Mouse (Mus musculus) MEL-GATA-1-ER (cell line): ENCODE results near the gene Hdac4.

ENCODE experiments used
- DNase-seq: peaks from one replicate; pipeline ENCODE4 v3.0.0-alpha.2; 2012; ENCODE audit warnings: low read depth; ENCODE audit errors: extremely low read depth

Gene Hdac4

DNA sequence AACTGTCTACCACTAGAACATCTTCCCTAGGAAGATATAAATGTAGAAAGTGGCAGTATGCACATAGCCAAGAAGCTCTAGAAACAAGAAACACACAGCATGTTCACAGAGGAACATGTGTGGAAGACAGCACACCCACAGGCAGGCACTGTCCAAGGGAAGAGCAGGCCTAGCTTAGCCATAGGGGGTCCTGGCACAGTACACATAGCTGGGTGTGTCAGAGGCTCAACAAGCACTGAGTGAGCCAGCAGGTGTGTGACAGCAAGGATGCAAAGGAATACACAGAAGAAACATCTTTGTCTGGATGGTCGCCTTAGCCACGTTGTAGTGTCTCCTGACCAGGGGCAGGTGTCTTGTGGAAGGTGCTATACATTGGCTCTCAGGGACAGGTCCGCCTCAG lies 132.2 kb downstream of the Hdac4 start:
- no peak for DNase-seq

DNA sequence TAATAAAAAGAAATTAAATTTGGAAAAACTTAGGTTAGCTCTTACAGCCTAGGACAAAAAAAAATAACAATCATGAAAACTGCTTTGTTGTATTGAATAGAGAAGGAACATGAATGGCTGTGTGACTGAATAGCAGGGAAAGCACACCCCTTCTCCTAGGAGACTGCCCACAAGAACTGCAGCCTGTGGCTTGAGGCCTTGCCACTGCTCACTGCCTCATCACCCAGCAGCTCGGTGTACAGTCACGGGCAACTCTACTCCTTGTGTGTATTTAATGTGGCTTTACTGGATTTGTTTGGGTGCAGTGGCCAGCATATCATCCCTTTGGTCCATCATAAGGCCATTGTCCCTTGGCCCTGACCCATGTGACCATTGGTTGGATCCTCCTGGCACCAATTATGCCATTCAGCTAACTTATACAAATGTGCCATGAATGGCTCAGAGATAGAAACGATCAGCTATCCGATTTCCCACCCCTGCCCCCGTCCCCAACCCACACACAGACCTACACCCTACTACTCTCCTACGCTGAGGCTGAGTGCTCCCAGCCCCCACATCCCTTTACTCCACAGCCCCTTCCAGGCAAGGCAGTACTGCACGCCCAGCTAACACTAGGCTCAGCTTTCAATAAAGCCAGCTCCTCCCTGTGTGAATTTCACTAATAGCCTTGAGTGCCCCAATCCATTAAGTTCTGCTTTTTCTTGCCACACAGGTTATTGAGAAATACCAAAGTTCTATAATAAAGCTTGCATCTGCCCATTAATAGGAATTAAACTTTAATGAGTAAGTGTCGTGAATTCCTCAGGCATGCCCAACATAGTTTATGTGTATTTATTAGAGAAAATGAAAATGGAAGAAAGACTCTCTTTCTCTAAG lies 134.1 kb downstream of the Hdac4 start:
- no peak for DNase-seq

DNA sequence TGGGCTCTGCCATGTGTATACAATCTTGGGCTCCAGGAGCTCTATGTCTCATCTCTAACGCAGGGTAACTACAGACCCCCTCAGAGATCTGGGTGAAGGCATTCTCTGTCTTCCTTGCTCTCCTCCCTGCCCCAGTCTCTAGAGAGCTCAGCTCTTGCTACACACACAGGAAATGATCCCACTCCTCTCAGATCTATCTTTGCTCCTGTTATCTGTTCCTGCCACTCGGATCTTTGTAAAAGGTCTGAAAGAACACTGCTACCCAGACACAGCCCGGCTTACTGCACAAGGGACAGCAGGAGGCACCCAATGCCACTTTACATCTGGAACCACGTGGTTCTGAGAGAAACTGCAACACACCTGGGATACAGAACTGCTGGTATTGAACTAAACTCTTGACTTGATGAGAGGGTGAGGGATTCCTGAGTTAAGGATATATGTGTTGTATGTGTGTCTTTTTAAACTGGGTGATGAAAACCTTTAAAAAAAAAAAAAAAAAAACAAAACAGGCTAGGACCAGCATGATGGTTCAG lies 134.9 kb downstream of the Hdac4 start:
- no peak for DNase-seq

DNA sequence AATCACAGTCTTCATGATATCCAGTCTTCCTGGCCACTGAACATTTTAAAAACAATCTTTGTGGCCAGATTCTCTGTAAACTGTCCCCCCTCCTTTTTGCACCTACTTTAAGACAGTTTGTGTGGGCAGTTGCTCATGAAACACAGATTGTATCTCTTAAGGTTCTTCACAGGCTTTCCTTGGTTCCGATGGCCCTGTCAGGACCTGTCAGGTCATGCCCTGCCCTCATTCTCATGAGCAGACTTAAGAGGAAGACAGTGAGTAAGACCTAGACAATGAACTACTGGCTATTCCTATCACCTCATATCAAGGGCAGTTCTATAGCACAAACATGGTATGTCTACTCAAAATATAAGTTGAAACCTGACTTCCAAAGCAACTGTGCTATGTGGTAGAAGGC lies 135.9 kb downstream of the Hdac4 start:
- no peak for DNase-seq

DNA sequence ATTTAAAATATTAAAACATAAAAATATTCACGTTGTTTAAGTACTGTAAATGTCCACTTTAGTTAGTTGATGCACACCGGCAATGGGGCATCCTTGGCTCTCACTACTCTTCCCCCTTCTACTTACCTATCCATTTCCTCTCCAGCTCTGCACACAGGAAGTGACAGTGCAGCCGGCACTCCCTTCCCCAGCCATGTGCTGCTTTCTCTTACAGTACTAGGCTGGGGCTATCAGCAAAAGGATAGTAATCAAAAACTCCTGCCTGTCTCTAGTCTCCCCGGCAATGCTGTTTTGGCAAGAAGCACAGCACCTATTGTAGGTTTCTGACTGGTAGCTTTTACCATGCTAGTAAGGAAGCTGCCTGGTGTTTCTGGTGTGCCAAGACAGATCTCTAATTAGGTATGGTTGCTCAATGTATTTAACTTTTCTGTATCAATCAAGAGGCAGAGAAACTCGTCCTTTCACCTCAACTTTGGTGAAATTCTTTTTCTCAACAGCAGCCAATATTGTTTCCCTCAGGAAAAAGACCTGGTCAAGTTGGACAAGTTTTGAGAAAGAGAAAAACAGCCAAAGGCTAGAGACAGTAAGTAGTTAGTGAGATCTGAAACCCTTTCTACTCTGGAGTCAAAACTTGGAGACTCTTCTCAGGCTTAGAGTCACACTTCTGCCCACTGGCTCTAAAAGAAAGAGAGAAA lies 136.6 kb downstream of the Hdac4 start:
- no peak for DNase-seq

DNA sequence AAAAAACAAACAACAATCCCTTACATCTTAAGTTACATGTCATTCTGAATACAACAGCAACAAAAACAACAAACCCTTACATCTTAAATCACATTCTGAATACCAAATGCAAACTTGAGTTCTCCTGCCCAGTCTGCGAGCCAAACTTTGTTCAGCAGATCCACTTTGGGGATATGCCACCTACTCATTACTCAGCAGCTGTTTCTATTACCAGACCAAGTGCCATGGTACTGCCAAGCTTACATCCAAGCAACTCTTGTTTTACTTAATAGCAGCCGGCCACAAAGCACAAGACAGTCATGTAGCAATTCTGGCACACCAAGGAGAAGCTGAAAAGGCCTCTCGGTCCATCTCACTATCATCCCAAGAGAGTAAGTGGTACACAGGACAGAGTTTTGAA lies 138.4 kb downstream of the Hdac4 start:
- no peak for DNase-seq

DNA sequence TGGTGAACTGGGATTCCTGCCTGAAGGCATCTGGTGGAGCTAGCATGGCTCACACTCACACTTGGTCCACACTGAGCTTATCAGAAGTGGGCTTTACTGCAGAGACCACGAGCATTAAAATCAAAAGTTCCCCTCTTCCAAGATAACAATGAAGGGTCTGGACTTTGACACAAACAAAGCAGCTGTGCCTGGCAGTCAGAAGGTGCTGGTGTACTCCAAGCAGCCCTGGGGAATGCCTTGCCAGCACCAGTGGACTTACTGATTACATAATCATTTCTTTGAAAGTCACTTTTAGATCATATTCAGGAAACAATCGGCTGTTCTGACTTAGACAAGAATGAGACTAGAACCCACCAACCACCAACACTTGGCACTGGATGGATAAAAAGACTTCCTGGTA lies 140.3 kb downstream of the Hdac4 start:
- DNase-seq = no peak

DNA sequence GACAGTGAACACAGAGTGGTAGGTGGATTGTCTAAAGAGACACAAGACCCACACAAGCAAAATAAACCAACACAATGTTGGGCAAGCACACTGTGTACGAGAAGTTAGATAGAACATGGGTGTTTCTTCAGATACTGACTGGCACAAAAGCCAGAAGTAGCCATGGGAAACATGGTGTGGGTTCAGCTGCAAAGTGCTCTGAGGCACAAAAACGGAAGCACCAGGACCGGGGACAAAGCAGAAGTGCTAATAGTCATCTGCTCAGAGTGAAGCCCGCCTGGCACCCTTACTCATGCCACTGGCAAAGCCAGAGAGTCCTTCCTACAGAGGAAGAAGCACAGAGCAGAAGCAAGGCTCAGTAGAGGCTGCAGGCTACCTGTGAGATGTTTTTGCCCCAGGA lies 143.3 kb downstream of the Hdac4 start:
- no peak for DNase-seq

DNA sequence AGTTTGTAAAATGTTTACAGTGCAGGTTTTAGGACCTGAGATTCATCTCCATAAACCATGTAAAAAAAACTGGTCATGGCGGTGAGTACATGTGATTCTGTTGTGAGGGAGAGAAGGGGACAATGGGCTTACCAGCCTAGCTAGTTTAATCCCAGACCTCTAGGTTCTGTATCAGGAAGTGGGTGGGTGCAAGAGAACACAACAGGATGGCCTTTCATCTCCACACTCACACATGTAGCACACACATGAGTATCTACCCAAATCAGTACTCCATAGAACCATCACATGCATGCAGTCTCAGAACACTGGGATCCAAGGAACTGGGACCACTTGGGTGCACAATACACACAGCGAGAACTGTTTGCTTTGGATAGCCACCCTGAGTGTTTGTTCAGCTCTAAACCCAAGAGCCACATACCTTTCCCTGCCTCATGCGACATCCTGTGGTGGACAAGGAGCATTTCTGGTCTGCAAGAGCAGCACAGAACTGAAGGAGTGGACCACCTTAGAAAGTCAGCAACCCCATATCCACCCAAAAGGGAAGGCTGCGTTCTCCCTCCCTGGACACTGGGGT lies 143.9 kb downstream of the Hdac4 start:
- no peak for DNase-seq

DNA sequence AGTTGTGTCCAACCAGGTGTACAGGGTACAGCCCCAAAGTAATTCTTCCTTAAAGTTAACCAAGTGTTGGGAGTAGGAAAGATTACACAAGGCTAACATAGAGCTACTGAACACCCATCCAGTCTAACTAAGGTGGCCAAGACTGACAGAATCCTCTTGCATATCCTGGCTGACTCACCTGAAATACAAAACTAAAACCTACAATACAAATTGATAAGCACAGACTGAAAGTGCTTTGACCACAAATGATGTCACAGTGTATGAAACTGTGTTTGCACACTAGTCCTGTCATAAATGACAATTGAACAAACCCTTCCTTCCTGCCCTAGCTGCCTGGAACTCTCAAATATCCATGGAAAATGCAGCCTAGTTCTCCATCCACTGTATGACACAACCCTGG lies 144.5 kb downstream of the Hdac4 start:
- no peak for DNase-seq

DNA sequence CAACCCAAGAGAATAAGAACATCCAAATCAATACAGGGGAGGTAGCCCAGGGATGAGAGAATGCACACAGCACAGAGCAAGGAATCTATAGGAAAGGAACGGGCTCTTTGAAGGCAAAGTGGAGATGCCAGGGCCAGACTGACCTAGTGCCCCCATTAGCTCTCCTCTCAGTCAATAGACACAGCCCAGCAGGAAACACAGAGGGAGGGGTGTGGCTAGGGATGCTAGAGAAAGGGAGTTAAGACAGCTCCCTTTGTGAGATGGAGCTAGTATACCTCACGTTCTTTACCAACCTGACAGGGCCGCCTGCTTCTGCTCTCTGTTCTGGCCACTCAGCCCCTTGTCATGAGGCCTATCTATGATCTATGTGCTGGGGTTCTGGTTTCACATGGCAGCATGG lies 144.9 kb downstream of the Hdac4 start:
- DNase-seq = no peak

DNA sequence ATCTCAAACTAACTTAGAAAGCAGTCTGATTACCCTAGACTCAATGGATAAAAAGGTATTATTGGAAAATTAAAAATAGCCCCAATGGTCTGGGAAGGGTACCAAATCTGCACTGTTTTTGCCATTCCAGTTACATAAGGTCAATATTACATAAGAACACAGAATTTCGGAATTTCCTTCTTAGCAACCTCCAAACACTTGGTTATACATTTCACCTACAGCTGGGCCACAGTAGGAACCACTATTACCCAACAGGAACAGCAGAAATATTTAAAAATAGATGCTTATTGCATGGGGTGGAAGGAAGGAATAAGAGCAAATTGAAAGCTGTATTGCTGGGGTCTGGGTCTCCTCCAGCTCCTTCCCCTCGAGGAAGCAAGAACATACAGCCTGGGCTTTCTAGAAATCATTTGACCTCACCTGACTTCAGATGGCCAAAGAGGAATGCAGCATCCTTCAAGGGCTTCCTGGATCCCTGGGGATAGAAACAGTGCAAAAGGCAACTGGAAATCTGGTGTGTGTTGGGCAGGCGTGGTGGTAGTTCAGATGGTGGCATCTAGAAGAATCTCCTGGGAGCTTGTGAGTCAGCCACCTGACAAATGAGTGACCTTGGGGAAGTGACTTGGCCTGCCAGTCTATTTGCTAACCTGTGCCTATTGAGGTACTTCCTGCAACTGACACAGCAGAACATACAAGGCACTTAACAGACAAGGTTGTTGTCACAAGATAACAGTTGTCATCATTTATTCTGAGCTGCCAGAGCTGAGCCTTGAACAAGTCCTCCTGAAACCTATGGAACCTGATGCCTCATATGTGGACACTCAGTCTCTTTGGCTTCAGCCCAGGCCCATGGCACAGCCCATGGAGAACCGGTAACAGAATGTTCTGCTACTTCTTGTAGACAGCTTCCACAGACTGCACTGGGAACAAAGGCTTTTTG lies 146.8 kb downstream of the Hdac4 start:
- DNase-seq = no peak

DNA sequence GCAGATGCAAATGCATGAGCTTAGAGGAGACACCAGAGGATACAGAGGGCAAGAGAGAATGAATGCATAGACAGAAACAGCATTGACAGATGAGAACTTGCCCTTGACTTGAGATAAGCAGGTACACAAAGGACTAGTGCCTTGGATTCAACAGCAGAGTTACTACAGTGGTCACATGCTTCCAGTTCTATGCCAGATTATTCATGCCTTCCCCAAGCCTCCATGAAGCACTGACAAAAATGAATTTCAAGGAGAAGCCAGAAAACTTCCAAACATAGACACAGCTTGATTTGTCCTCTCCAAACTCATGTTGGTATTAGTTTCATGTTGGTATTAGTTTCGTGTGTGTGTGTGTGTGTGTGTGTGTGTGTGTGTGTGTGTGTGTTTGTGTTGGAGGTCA lies 149.8 kb downstream of the Hdac4 start:
- no peak for DNase-seq

DNA sequence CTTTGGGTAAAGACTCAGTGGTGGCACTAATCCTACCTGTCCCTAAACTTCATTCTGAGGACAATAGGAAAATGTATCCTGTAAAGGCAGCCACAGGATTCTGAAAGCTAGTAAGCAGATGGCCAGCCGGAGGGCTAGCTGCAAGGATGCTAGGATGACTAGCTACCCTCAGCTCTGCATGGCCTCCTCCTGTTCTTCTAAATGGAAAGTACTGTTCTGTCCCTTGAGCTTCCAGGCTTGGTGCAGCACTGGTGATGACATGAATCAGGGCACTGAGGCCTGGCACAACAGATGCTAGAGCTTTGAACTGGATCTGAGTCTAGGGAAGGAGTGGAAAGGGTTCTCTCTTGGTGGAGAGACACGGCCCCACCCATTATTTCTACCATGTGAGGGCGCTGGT lies 150.6 kb downstream of the Hdac4 start:
- no peak for DNase-seq

DNA sequence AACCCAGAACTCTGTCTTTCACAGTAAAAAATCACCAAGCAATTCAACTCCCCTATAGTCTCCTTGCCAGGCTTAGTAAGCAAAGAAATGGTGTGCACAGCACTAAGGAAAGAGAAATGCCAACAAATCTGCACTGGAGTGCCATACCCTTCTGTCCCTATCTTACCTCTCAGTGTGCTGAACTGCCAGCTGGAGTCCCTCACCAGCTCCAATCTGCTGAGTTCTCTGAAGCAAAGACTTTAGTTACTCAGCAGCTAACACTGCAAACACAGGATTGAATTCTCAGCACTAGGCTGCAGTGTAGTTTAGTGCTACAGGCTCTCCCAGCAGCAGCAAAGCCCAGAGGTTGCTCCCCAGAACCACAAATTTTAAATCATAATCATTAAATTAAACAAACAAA lies 151.5 kb downstream of the Hdac4 start:
- no peak for DNase-seq

DNA sequence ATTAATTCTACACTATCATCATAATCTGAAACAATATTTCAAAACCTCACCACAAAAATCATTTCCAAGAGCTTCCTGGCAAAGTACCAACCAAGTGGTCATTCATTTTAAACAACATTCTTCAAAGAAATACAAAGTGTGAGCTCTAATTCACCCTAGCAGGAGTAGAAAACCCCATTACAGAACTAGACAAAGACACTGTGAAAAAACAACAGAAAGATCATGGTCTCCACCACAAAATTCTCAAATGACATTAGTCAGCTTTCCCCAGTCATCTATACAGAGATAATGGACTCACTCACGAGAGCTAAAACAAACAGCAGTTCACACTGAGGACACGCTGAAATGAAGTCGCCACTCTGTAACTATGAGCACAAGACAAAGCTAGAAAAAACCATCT lies 153.4 kb downstream of the Hdac4 start:
- no peak for DNase-seq

DNA sequence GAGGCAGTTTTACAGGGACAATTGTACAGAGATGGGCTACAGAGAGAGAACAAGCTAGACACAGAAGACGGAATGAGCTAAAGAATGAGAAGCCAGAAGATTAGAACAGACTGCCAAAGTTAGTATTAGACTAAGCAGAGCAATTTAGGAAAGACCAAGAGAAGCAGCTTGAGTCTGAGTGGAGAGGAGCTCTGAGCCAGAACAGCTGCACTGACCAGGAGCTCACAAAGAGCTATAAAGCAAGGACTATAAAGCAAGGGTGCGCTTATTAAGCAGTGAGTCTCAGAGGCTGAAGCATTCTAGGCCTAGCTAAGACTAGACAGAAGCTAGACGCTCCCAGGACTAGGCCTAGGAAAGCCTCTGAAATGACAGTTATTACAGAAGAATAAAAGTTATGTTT lies 154.2 kb downstream of the Hdac4 start:
- DNase-seq = no peak

DNA sequence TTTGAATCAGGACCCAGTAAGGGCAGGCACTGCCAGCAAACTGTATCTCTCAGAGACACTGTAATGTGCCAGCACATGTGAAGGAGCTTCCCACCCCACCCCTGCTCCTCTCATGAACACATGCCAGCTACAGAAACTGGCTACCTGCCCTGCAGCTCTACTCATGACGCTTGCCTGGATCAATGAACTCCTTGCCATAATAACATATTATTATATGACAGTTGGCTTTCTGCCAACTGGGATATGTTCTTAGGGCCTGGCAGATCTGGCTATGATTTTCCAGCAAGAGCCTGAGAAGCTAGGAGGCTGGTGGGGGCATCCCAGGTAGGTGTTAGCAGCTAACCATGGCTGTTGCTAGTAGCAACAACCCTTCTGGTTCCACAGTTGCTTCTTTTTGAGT lies 156.8 kb downstream of the Hdac4 start:
- no peak for DNase-seq

DNA sequence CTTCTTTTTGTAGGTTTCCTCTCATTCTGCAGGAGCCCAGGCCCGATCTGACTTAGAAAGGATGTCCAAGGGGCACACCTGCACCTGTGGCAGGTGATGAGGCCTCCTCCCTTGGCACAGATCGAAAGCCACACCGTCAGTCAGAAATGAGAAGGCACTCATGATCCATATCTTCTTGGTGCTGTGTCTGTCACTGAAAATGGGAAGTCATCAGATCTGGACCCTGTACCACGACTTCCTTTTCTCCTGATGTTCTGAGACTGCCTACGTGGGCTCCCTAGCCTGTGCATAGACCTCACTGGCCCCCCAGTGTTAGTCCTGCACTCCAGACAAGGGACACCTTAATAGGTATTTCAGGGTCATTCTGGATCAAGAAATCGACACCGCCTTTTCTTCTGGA lies 158.5 kb downstream of the Hdac4 start:
- no peak for DNase-seq

DNA sequence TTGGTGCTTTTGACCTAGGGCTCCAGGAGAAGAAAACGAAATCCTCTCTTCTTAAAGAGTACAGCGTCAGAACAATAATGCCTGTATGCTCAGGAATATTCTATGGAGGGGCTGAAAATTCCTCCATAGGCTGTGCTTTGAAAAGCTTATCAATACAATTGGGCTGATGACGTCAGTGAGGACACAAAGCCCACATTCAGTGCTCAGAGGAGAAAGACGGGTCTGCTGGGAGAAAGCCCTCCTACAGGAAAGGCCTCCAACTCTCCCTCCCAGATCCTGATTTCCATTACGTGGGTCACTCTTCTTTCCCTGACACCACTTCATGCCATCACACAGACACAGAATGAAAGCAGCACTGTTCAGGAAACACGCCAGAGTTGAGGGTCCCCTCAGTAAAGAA lies 159.7 kb downstream of the Hdac4 start:
- DNase-seq = no peak

DNA sequence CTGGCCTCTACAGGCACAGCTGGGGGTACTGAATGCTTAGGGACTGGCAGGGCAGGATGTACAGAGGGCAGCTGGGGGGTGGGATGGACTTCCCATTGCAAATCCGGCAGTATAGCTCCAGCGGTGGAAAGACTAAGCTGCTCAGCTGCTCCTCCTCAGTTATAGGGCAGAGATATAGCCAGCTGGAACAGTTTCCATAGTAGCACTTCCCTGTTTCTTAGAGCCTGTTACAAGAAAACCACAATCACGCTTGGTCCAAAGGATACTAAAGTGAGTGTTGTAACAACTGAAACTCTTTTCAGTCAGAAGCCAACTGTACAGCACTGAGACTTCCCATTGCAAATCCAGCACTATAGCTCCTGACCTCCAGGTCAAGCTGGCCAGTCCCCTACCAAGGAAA lies 161.3 kb downstream of the Hdac4 start:
- DNase-seq = no peak
